Comparison of ENCODE assay signal across 9 mouse cellular contexts in the genomic region with DNA sequence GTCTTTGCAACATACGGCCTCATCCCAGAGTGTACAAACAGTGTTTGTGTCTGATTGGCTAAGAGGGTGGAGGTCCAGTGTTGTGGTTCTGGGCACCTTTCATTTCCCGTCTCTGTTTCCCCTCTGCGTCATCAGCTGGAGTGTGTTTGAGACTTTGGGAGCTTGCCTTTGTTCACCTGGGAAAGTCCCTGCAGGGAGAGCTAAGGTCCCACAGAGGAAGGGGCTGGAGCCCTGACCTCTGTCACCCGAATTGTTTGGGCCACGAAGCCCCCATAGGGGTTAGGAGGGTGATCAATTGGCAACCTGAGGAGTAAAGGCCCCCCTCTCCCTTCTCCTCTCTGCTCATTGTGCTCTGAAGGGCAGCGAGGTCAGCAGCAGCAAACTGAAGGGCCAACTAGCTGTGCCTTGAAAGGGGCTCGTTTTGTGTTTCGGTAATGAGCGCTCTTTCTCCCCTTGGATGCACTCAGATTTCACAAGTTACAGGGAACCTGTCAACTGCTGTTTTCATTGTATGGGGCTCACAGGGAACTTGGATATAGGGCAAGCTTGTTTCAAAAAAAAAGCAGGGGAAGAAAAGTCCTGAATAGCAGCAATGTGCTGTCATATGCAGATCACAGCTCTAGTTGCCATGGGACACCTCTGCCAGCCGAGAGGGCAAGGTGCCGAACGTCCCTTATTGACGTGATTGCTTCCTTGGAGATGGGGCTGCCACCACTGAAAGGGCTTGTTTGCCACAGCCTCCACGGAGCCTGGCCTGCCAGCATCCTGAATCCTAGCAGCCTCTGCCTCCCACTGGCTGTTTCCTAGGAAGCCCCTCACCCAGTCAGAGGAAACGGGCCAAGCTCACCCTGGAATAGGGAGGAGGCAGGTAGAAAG.
A peak's percentile ranks its signal among the peaks of the same experiment; 100 is the strongest.
DNase-seq lines count a peak whose midpoint lies in the region; ATAC-seq and TF ChIP-seq lines count a peak whose summit lies in the region.
"Had no signal": no experiment of that assay in that cellular context is flagged by ENCODE, and none has a peak within 500 bp of the region (broad histone marks: within the 10 kb centered on the region; RNA-seq: fewer than 3 reads in every experiment).

No protein-coding gene starts in this region.

- DNase-seq in heart, postnatal 4 days, result no peak
- peak; percentile 92 for DNase-seq in forebrain, embryonic 14.5 days (ENCODE audit: low spot score)
- DNase-seq in left cerebral cortex, adult 2 months (ENCODE audit: extremely low spot score in 1 of 2, low spot score in 2 of 2), result peak in 1 of 2 experiments; percentile 50
- DNase-seq in neural tube, embryonic 10.5 days (ENCODE audit: extremely low spot score, low spot score), result peak; percentile 62
- DNase-seq in thymus, postnatal 36 days, result no peak
- DNase-seq in adrenal gland, adult (ENCODE audit: inconsistent age in 2 of 2, low spot score in 1 of 2), result no peak
- DNase-seq in kidney, postnatal 10 days, result no peak

- H3K9me3 ChIP-seq in heart, embryonic 13.5 days, result no peaks in the 10 kb centered on the region; the same call in 1 of the 2 replicates
- no peaks in the 10 kb centered on the region for H3K9me3 ChIP-seq in forebrain, embryonic 14.5 days (replicated peaks; ENCODE audit: control insufficient read depth, low read length)
- H3K9me3 ChIP-seq: limb, embryonic 15.5 days had no signal

- no peaks in the 10 kb centered on the region for H3K36me3 ChIP-seq in heart, embryonic 13.5 days
- no peaks in the 10 kb centered on the region for H3K36me3 ChIP-seq in forebrain, embryonic 14.5 days (ENCODE audit: control insufficient read depth, insufficient read depth, low read length)
- H3K36me3 ChIP-seq: limb, embryonic 15.5 days had no signal

- no peaks in the 10 kb centered on the region for H3K27me3 ChIP-seq in heart, embryonic 13.5 days (replicated peaks)
- no peaks in the 10 kb centered on the region for H3K27me3 ChIP-seq in forebrain, embryonic 14.5 days (replicated peaks; ENCODE audit: control insufficient read depth, insufficient read depth, low read length)
- H3K27me3 ChIP-seq: limb, embryonic 15.5 days had no signal

- H3K4me2 ChIP-seq in heart, embryonic 13.5 days, result no peak overlapping the region
- no peak overlapping the region for H3K4me2 ChIP-seq in forebrain, embryonic 14.5 days (ENCODE audit: low read length)
- H3K4me2 ChIP-seq: limb, embryonic 15.5 days had no signal

- H3K4me1 ChIP-seq in heart, embryonic 13.5 days, result peaks cover 45% of the 10 kb centered on the region
- H3K4me1 ChIP-seq in forebrain, embryonic 14.5 days (ENCODE audit: control insufficient read depth, insufficient read depth, low read length), result peaks cover 16% of the 10 kb centered on the region

- no peak overlapping the region for H3K4me3 ChIP-seq in heart, embryonic 13.5 days
- H3K4me3 ChIP-seq in forebrain, embryonic 14.5 days (ENCODE audit: low read depth, low read length), result no peak overlapping the region
- H3K4me3 ChIP-seq in left cerebral cortex, adult 2 months, result no peak overlapping the region
- H3K4me3 ChIP-seq: limb, embryonic 15.5 days had no signal

- intact Hi-C loops in left cerebral cortex, adult 2 months (cut with DNase I), result no loop called here

- H3K9ac ChIP-seq in heart, embryonic 13.5 days, result peak overlapping the region; percentile 47; the same call in 1 of the 2 replicates
- no peak overlapping the region for H3K9ac ChIP-seq in forebrain, embryonic 14.5 days (ENCODE audit: low read length)
- H3K9ac ChIP-seq: limb, embryonic 15.5 days had no signal

- WGBS in heart, embryonic 13.5 days, result 60% methylated on average over 15 of the region's 15 CpGs
- WGBS in forebrain, embryonic 14.5 days, result 5% methylated on average over 15 of the region's 15 CpGs

- TF ChIP-seq CTCF in left cerebral cortex, adult 2 months (IDR thresholded peaks at IDR 0.05), result no peak

- 0 out of 2 replicates have a peak overlapping the region, but pooled peaks have one; percentile 12 for H3K27ac ChIP-seq in heart, embryonic 13.5 days (replicated peaks)
- peak overlapping the region; percentile 79 for H3K27ac ChIP-seq in forebrain, embryonic 14.5 days (ENCODE audit: low read depth, low read length)
- peak overlapping the region; percentile 48 for H3K27ac ChIP-seq in left cerebral cortex, adult 2 months
- H3K27ac ChIP-seq: limb, embryonic 15.5 days had no signal

- ATAC-seq in heart, embryonic 13.5 days (ENCODE audit: extremely low read depth, insufficient number of reproducible peaks, low FRiP score, low TSS enrichment), result no peak
- peak; percentile 89 for ATAC-seq in forebrain, embryonic 14.5 days

Comparison
In these comparisons a context has a peak if more than half of its experiments do, and no peak if none do; other contexts are left out.
1. H3K27ac ChIP-seq: peak in every context shown above with its lines; median percentile 79 in forebrain, embryonic 14.5 days; 48 in left cerebral cortex, adult 2 months; 12 in heart, embryonic 13.5 days.
2. DNase-seq: peak in forebrain, embryonic 14.5 days (single experiment) and neural tube, embryonic 10.5 days (single experiment); none in heart, postnatal 4 days (single experiment), thymus, postnatal 36 days (0 of 2), adrenal gland, adult (0 of 2) and kidney, postnatal 10 days (single experiment).